Mouse (Mus musculus) thymus, postnatal 25 days (tissue): ENCODE results near the gene Ank.

Source experiments
- DNase-seq: peaks from one replicate; pipeline ENCODE4 v3.0.0; 2022

Ank gene

GRCm38 (mm10) chr15:27497300-27497997 lies 31.0 kb downstream of the Ank start:
- no peak for DNase-seq

- no peak for DNase-seq
These were observed 31.6 kb downstream of the Ank start for GRCm38 (mm10) chr15:27498078-27498477.

- DNase-seq, result no peak
These were observed 33.9 kb downstream of the Ank start for GRCm38 (mm10) chr15:27500390-27500789.

GRCm38 (mm10) chr15:27502338-27502737 lies 35.9 kb downstream of the Ank start:
- DNase-seq, result no peak

- DNase-seq, result no peak
These were observed 36.7 kb downstream of the Ank start for GRCm38 (mm10) chr15:27503221-27503620.

GRCm38 (mm10) chr15:27503801-27504730 lies 37.6 kb downstream of the Ank start:
- no peak for DNase-seq

DNA sequence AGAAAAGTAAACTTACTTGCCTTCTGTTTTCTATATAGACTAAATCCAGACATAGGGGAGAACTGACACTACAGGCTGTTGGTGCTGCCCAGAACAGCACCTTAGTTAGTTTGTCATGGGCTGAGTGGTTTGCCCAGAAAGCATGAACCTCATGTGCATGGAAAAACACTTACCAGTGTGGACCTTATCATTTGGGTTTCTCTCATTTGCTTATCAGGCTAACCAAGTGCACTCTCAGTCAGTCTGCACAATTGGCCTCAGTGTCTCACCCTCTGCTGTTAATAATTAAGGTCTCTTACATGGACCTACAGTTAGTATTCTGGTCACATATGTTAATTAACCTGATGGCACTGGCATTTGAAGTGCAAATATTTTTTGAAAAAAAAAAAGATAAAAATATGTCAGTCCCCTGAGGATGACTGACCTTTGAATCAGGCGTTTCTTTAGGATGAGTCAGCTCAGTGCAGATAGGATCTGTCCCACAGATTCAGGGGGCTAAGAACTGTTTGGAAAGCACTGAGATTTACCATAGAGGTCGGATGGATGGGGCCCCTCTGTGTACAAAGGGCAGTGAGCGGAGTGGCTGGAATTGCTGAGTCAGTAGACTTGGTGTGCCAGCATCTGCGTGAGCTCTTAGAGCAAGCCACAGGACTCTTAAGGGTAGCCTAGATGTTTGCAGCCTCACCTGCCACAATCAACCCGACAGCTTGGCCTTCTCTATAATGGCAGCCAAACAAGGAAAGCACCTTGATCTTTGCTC lies 39.8 kb downstream of the Ank start:
- no peak for DNase-seq

DNA sequence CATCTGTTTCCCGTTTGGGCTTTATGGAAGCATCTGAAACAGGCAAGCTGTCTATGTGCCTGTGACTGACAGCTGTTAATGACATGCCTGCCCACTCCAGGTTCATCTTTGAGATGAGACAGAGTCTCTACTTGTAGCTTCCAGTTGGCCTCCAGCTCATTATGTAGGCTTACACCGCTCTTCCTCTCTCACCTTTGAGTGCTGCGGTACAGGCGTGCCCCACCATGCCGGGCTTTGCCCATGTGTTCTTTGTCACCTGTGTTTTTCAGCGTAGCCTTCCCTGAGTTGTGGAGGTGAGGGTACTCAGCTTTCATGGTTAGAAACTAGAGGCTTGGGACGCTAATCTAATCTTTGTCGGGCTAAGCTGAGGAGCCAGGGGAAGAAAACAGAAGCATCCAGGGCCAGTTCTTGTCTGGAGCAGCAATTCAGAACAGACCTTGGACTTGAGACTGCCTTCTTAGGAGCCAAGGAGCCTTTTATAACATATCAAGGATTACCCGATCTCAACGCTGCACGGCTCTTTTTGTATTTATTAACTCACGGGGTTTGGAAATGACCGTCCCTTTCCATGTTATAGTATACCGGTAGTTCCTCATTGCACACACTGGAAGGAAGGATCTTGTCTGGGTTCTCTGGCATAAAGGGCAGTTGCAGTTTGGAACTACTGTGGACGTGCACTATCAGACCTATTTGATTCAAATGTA lies 40.6 kb downstream of the Ank start:
- DNase-seq, result no peak

DNA sequence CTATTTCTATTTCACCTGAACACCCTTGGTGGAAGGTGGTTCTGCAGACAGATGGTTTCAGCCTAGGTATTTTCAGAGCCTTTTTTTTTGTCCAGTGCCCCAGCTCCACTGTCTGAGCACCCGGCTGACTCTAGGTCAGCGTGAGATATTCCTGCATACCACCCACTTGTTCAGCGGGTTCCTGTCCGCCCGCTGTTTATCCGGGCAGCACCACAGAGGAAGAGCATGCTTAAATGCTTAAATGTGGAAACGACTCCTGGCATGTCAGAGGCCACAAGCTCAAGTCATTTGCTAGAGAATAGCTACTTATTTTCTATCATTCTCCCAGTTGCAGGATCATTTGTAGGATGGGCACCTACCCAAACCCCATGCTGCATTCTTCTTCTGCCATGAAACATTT lies 41.7 kb downstream of the Ank start:
- DNase-seq, result no peak

DNA sequence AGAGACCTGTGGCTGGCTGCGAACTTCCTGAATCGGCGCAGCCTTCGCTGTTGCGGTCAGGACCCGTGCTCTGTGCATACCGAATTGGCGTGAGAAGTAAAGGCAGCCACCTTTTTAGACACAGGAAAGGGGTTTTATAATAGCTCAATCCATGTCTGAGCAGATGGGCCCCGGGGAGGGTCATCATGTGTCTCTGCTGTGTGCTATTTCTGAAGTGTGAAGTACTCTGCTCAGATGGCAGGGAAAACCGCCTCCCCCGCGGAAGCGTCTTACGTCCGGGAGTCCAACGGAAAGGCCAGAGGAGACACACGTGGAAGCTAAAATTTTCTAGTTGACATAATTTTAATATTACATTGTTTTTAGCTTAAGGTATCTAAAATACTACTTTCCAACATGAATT lies 42.5 kb downstream of the Ank start:
- DNase-seq, result no peak

GRCm38 (mm10) chr15:27516927-27517326 lies 50.5 kb downstream of the Ank start:
- no peak for DNase-seq

GRCm38 (mm10) chr15:27518026-27518425 lies 51.5 kb downstream of the Ank start:
- DNase-seq, result peak; percentile 12

- DNase-seq, result no peak
These were observed 53.4 kb downstream of the Ank start for GRCm38 (mm10) chr15:27519857-27520256.

DNA sequence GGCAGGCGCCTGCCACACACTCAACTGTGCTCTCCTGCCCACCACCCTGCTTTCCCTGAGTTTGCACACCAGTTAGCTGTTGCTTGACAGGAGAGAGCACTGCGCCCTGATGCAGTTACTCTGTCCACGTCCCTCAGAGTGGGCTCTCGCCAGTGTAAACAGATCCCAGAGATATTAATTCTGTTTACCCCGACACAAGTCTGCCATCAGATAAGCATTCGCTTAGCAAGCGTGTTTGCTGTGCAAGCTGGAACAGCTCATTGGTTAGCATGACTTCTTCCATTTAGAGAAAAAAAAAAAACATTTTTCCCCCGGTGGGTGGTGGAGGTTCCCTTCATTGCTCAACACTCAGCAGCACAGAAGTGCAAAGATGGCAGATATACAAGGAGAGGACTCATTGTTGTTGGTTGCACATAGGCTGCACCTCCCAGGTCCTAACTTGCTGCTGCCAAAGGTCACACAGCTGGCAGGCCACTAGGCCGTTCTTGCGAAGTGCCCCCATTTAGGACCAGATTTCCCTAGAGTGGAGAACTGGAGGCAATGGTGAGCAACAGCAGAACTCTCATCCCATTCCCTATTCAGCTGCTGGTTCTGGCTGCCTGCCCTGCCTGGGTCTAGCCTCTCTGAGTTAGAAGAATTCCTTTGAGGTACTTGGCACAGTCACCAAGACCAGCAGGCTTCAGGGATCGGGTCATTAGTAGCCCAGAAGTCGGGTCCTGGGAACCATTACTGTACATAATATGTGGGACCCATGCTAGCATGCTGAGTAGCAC lies 58.9 kb downstream of the Ank start:
- DNase-seq, result no peak

DNA sequence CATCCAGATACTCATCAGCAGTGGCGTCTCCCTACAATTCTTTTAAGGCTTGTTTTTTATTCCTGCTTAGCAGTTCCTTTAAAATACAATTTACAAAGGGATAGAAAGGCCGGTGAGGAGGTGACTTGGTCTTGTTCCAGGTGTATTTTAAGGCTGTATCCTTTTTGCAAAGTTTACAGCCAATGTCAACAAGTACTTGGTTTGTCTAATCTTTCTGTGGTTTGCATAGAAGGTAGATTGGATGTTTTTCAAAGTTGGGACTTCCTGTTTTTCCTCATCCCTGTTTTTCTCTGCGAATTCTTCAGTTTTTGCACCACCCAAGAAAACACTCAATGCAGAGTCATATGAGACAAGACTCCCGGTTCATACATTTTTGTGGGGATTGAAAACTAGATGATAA lies 62.4 kb downstream of the Ank start:
- DNase-seq, result no peak

- DNase-seq, result no peak
These were observed 63.5 kb downstream of the Ank start for GRCm38 (mm10) chr15:27530023-27530422.

- no peak for DNase-seq
These were observed 66.6 kb downstream of the Ank start for GRCm38 (mm10) chr15:27533036-27533435.

DNA sequence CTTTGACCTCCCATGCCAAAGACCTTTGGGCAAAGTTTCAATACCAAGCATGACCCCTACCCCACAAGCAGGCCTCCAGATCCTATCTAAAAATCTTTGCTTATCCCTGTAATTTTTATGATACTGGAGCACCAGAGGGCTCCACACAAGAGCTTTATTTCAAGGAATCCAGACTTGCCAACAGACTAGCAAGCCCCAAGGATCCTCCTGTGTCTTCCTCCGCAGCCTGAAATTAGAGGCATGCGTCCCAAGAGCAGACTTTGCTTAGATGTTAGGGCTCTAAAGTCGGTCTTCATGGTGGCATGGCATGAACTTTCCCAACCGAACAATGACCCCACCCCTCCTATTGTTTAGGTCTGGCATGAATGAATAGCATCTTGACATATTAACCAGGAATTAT lies 69.2 kb downstream of the Ank start:
- no peak for DNase-seq

DNA sequence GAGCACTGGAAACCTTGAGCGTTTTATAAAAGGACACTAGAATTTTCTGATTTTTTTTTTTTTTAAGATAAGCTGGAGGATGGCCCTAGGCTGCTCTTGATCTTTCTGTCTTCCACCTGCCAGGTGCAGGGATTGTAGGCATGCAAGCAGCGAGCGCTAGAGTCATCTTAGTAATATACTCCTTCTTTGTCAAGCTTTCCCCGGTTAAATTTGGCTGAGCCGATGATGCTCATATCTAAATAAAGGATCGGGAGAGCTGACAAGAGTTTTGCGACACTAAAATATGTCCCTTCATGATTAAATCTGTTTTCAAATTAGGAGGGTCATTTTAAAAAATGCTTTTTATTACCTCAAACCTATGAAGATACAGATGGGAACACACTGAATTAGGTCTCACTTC lies 69.7 kb downstream of the Ank start:
- DNase-seq, result no peak

- no peak for DNase-seq
These were observed 70.3 kb downstream of the Ank start for GRCm38 (mm10) chr15:27536771-27537170.

GRCm38 (mm10) chr15:27537519-27538223 lies 71.2 kb downstream of the Ank start:
- DNase-seq, result no peak
